Mouse (Mus musculus): ENCODE results near the gene Pdzd2. TPM values are rescaled to one million over a fixed set of nuclear protein-coding genes. Genes with fewer than 3 reads are reported as not detected.

The Pdzd2 gene
- total RNA-seq, 2 experiments from 2014 or later: 26.2 to 44.2 TPM

DNA sequence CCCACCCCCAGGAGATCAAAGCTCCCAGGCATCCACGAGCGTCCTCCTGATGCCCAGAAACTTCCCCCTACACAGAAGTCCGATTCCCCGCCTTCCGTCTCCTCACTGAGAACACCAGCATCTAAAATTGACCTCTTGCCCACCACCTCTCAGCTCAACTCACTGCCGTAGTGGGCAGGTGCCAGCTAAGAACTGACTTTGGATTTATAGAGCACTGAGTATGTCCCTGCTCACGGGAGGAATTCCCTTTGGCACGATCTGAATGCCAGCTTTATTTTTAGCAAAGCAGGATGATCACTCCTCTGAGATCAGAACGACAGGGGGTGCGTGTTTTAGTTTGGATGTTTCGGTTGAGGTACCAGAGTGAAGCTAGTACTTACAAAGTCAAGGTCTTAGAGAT, 7.1 kb downstream of the Pdzd2 start:
- DNase-seq: no peak

DNA sequence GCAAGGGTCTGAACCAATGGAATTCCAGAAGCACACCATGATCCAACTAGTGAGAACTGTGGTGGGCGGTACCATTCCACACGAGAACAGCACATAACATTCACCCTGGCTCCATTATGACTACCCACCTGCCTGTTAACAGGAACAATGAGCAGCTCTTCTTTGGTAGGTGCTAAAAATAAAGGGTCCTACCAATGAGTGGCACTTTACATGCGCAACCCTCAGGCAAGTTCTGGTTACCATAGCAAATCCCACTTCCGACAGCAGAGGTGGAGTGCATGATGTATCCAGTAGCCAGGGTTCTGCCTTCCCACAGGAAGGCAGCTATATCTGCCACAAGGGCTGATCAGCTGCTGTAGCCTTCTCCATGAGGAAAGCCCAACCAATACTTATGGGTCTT, 11.3 kb downstream of the Pdzd2 start:
- no peak for DNase-seq

DNA sequence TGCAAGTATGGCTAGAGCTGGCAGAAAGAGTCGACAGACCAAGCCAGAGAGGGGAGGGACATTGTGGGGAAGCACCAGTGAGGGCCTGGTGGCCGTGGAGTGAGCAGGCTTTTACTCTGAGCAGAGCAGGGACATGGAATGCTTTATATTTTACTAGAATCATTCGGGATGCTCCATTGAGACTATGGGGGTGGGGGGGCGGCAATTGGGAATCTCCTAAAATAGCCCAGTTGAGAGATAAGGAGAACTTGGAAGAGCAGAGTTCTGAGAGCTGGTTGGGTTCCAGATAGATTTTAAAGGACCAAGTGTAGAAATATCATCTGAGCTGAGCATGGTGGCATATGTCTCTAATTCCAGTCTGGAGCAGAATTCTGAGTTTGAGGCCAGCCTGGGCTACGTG, 14.5 kb downstream of the Pdzd2 start:
- DNase-seq: no peak

DNA sequence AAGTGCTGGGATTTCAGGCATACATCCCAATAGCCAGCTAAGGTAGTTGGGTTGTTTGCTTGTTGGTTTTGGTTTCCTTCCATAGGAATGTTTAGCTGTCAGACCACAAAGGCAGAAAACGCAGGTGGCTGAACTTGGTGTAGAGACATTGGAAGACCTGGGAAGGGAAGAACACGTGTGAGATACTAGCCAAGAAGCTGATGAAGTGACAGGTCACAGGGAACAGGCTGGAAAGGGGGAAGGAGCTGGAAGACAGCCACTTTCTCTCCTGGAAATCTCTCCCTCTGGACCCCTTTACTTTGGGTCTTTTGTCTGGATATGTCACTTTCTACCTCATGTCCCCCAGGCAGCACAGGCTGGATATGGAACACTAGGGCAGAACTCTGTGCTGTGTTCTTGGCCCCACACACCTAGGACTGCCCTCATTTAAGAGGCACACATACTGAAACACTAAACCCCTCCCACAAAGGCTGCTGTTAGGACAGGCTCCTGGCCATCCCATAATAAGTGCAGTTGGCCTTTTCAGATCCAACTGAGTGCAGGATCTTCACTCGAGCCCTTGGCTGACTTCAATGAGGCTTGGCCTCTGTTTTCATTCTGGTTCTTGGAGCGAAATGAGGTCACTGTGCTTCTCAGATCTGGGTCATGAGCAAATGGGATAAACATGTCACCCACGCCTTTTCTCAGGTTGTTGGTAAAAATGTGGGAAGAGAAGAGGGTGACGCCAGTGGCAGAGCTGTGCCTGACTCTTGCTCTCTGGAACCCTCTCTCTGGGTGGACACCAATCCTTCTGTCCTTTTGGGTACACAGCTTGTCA, 17.8 kb downstream of the Pdzd2 start:
- peak; percentile 32 for DNase-seq

DNA sequence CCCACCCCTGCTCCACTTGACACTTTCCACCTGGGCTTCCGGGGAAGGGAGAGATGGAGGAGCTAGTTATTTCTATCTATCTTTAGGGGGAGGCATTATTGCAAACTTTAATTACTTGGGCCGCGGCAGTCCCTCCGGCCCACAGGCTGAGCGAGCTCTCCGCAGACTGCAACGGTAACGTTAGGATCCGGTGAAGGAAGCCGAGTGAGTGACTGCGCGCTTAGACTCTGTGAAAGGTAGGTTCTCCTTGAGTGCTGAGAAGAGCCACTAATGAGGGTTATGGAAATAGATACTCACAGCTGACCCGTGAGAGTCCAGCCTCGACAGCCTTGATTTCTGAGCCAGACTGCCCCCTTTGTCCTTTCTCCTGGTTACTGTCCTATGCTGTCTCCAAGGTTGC, 20.9 kb downstream of the Pdzd2 start:
- no peak for DNase-seq

DNA sequence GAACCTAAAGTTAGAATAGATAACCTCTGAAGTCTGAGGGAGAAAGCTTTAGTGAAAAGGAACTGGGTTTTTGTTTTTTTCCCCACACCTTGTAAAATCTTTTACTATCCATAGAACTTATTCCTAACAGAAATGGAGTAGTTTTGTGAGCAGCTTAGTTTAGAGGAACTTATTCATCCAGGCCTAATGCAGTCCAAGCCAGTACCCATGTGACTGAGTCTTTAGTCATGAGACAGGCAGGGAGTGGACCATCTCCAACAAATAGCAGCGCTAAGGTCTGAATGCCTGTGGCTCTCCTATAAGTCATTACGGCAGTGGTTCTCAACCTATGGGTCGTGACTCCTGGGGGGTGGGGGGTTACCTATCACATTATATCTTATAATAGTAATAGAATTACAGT, 22.3 kb downstream of the Pdzd2 start:
- peak; percentile 15 for DNase-seq

DNA sequence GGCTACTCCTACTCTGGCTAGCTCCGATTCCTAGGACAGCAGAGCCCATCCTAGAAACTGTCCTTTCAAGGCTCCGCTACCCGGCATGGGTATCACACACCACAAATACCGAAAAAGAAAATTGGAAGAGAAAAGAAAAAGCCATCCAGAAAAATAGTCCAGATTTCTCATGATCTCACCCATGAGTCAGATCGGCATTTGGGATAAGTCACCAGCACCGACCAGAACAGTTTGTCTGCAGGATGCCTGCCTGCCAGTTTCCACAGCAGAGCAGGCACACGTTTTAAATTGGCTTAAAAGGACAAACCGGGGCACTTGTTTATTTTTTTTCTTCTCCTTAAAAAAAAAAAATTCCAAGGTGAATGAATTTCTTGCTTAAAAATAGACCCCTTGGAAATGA, 22.8 kb downstream of the Pdzd2 start:
- DNase-seq: no peak

DNA sequence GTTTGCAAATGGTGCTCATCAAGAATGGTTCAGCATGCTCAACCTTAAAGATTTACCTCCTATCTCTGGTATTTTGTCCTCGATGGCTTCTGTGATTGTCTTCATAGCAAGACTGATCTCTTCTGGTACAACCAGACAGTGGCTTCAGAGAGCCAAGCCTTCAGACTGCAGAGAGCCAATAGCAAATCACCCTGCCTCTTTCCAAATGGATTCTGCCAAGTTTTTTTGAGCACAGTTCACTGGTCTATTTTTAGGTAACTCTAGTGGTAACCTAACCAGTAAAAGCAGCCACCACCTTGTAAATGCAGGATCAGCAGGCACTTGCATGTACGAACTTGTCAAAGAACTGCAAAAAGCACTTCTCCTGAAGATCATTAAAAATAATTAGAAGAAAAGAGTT, 25.4 kb downstream of the Pdzd2 start:
- peak; percentile 6 for DNase-seq

DNA sequence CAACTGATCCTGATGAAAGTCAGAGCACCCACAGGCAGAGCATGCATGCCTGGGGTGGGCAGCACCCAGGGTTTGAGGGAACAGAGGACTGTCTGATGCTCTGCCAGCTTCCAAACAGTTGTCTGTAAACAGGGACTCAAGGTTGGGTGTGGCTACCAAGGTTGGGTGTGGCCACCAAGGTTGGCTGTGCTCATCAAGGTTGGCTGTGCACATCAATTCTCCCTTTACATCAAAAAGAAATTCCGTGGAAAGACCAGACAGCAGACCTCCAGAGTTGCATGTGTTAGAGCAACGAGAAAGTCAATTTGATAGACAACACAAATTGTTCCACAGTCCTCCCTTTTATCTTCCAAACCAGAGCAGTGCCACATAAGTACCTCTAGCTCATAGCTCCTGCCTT, 26.5 kb downstream of the Pdzd2 start:
- no peak for DNase-seq

DNA sequence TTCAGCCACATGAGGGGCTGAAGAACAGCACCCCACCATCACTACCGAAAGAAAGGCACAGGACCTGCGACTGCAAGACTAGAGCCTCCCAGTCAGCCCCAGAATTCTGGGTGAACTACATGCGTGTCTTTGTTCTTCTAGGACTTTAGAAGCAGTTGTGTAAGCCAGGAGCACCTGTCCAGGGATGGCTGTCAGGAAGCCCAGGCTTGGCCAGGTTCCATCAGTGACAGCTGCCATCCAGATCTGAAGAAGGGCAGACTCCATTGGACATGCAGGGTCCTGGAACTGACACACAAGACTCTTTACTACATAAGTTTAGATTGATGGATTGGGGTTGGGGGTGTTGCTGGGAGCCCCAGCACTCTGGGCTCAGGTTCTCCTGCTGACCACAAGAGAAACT, 29.7 kb downstream of the Pdzd2 start:
- DNase-seq: no peak

DNA sequence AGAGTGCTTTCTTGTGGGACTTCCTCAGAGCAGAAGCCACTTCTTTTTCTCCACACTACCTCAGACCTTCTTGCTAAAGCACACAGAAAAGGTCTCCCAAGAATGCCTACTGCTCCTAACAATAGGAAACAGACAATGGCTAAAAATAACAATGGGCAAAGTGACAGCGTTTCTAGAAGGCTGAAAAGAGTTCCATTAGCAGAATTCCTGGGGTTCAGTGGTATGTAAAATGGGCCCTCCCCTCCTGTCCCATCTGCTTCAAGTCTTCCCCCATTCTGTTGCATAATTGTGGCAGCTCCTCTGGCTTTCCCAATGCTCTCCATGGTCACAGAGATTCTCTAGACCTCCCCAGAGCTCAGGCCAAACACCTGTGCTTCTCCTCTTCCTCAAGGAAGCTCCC, 31.4 kb downstream of the Pdzd2 start:
- DNase-seq: no peak

DNA sequence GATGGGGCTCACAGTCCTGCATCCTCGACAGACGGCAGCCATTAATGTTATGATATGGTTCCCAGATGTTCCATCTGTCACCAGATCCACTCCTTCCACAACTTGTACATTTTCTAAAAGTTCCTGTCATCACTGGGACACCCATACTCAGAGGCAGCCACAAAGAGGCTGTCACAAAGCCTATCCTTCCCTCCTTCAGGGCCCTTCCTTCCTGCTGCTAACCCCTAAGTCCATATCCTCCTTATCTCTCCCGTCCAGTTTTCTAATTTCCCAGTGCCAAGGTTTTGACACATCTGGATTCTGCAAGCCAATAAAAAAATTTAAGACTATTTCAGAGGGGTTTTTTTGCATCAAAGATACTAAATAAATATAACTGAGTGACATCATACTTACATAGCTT, 32.8 kb downstream of the Pdzd2 start:
- DNase-seq: no peak

DNA sequence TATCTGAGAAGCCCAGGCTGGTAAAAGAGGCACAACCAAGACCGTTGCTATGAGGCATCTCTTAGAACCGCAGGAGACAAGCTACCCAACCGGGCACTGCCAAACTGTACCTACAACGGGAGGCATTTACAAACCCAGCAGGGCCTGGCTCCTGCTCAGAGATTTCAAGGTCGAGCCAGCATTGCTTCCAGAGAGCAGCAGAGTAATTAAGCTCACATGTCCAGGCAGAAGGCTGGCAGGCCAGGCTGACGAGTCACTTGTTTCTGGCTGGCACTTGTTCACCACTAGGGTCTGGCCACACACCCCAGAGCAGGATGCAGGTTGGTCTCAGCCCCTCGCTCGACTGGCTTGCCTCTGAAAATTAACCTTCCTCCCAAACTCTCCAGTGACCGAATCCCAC, 39.4 kb downstream of the Pdzd2 start:
- peak; percentile 60 for DNase-seq

DNA sequence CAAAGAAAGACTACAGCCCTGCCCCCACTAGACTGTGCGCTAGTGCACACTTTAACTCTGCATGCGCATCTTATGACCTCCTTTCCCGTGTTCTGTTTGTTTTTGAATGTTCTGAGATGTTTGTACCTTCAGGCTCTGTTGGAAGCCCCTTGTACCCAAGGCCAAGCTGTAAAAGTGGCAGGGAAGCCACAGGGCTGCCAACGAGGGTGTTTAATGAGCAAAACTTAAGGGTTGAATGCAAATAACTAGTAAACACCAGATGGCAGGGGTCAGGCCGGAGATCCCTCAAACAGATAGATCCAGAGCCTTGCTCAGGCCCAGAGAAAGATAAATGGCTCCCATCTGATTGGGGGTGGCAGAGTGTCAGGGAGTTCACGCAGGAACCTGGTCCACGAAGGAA, 42.0 kb downstream of the Pdzd2 start:
- DNase-seq: no peak

DNA sequence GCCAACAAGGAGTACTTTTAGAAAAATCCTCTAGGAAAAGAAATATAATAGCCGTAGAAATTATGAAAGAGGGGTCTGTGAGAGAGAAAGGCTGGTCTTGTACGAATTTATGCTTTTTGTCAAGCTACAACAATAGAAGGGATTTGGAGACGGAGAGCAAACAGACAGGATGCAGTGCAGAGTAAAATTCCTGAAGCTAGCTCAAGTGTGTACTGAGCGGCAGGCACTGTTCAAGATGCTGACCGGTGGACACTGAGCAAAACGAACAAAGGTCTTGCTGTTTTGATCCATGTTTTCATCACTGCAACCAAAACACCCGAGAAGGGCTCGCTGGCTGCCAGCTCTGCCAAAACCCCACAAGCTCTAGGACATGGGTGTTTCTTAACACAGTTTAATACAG, 42.8 kb downstream of the Pdzd2 start:
- DNase-seq: no peak

DNA sequence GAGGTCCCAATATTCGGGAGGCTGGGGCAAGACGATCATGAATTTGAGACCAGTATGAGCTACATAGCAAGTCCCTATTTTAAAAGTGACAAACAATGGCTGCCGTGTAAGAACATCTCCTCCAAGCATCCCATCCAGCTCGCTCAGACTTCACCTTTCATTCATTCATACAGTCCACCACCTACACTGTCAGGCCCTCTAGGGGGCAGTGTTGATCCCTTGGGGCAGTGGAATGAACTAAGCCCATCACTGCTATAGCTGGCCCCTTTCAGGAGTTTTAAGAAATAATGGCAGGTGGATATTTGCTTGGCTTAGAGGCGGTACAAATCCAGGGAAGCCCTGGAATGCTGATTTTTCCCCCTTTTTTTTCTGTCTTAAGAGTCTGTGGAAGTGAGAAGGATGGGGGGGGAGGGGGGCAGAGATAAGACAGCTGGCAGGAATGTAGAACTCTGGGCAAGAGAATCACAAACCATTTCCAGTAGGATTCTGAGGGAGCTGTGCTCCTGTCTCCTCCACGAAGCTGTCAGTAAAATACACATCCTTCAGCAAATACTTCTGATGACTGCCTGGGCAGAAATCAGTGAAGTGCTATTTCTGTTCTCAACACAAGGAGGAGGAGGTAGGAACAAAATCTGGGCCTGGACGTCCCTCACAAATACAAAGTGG, 49.9 kb downstream of the Pdzd2 start:
- DNase-seq: peak; percentile 13

DNA sequence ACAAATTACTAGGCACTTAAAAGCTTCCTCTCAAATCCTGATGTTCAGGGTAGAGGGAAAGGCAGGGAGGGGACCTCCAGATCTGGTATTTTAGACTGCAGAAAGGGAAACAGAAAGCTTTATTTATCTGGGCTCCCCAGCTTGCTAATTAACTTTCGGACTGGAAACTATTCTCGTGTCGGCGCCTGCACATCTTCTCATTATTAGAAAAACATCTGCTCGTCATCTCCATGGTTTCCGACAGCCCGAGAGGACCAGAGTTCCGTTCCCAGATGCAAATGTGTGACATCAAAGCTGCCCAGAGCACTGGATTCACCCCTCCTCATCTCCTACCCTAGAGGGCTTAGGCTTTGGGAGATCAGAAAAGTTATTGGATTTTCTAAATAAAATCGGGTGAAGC, 57.2 kb downstream of the Pdzd2 start:
- no peak for DNase-seq

DNA sequence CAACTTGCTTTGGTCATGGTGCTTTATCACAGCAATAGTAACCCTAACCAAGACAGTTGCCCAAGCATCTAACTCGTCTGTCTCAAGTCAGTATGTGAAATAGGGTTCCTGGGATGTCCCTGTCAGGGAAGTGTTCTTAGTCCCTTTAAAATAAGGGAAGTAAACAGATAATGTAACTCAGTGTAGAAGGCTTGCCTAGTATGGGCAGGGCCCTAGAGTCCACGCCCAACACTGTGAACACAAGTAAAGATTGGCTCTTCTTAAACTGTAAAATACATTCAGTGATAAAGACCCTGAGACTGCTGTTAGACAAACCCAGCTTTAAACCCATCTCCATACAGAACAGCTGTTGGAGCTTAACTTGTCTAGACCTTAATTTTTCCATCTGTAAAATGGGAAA, 57.8 kb downstream of the Pdzd2 start:
- DNase-seq: no peak

DNA sequence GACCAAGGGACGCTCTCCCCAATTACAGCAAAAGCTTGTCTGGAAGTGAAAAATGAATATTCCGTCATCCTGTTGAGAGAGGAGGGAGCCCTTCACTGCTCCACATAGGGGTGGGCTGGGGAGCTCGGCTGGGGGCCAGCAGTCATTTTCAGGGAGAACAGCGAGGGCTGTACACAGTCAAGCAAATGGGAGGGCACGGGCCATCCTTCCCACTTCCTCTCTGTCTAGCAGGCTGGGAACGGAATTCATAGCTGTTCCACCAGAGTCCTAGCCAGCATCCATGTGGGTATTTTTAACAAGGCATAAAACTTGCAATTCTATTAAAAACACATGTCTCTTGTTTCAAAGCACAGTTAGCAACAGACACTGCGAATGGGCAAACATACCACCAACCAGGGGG, 59.0 kb downstream of the Pdzd2 start:
- peak; percentile 14 for DNase-seq

DNA sequence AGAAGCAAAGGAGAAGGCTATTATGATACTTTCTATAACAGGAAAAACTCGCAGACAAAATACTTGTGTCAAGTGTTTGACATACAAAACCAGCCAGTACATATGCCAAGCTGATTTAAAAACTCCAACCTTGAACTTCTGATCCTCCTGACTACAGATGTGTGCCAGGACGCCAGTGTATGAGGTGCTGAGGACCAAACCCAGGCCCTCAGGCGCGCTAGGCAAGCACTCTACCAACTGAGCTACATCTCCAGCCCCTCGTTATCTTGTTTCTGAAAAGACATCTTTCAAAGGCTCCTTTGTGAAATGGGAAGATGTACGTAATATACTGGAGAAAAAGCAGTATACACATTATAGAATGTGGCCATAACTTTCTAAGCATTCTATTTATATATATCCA, 59.7 kb downstream of the Pdzd2 start:
- DNase-seq: no peak

DNA sequence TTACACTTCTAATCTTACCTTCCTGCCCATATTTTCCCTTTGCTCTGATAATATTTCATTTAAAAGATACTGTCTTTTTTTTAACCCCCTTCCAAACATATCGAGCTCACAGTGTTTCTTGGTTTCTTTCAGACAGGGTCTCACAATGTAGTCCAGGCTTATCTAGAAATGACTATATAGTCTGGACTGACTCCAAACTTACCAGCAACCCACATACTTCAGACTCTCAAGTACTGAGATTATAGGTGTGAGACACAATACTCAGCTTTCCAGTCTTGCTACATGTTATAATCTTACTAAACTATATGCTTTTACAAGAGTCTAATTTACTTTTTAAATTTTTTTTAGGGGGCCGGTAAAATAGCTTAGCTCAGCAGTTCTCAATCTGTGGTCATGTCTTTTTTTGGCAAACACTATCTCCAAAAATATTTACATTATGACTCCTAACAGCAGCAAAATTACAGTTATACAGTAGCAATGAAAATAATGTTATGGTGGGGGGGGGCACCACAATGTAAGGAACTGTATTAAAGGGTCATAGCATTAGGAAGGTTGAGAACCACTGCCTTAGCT, 61.1 kb downstream of the Pdzd2 start:
- no peak for DNase-seq

DNA sequence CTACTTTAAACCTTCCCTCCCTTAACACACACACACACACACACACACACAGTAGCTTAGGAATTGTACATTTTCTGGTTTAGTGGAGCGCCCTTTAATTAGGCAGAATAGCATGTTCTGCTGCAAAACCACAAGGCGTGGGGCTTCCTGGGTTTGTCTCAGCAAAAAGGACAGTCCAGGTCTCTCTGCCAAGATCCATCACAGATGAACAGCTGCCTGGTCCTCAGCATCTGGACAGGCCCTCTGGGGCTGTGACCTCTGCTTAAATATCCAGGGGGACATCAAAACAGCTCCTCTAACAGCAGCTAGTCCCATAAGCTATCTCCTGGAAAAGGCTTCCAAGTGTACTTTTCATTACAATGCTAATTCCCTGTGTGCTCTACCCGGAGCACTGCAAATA, 64.4 kb downstream of the Pdzd2 start:
- no peak for DNase-seq

DNA sequence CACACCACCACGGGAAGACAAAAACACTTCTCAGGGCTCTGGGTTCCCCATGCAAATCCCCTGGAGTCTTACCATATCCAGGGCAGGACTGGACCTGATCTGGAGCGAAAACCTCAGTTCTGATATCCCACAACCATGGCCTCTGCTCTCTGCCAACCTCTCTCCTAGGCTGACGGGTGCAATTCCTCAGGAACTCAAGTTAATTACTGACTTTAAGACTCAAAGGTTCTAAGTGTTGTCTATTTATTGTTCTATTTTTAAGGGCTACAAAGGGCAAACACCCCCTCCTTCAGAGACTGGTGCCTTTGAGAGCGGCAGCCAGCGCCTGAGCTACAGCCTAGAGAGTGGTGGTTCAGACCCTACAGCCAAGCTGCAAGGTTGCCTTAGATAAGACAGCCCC, 65.7 kb downstream of the Pdzd2 start:
- DNase-seq: no peak
